Mouse (Mus musculus) G1E (cell line): ENCODE measurements around the gene Slc34a2. TPM values are rescaled to one million over a fixed set of nuclear protein-coding genes. Genes with fewer than 3 reads are reported as not detected.

ENCODE experiments used
- ATAC-seq: 2 replicates; pipeline ENCODE4 v1.8.0; 2016; ENCODE audit warnings: mild to moderate bottlenecking; ENCODE audit not compliant: insufficient number of reproducible peaks, poor library complexity, low FRiP score, severe bottlenecking; ENCODE audit errors: extremely low read depth
- DNase-seq: peaks from one replicate; pipeline ENCODE4 v3.0.0; 2012; ENCODE audit warnings: low spot score
- H3K27me3 ChIP-seq: 2 replicates; pipeline ENCODE4 v1.6.1; 2012; ENCODE audit warnings: mild to moderate bottlenecking, low read length, inconsistent platforms; ENCODE audit not compliant: insufficient read depth
- H3K36me3 ChIP-seq: replicated peaks from 2 replicates; pipeline ENCODE3; 2012; ENCODE audit warnings: mild to moderate bottlenecking, inconsistent platforms
- H3K4me1 ChIP-seq: 2 replicates; pipeline ENCODE4 v1.6.1; 2012; ENCODE audit warnings: low read depth, low read length, inconsistent platforms, mixed read lengths; ENCODE audit not compliant: insufficient read depth
- H3K4me3 ChIP-seq: 2 replicates; pipeline ENCODE4 v1.5.1; 2012; ENCODE audit warnings: low read depth, mild to moderate bottlenecking, inconsistent platforms, low read length, moderate library complexity, mixed read lengths
- H3K9me3 ChIP-seq: replicated peaks from 2 replicates; pipeline ENCODE4 v1.6.1; 2012; ENCODE audit warnings: inconsistent platforms
- CTCF ChIP-seq: IDR thresholded peaks from 2 replicates; pipeline ENCODE4 v1.5.1; 2012; ENCODE audit warnings: low read depth, low read length, inconsistent platforms, mixed read lengths
- GATA1 ChIP-seq: IDR thresholded peaks from 2 replicates; pipeline ENCODE4 v1.6.1; 2012; ENCODE audit warnings: borderline replicate concordance, low read length, inconsistent platforms, mixed read lengths
- GATA2 ChIP-seq: IDR thresholded peaks from 2 replicates; pipeline ENCODE4 v1.6.1; 2012; ENCODE audit warnings: low read depth, low read length, inconsistent platforms, borderline replicate concordance
- POLR2AphosphoS5 ChIP-seq: IDR thresholded peaks from 2 replicates; pipeline ENCODE4 v1.6.1; 2012; ENCODE audit warnings: low read depth, low read length, inconsistent platforms; ENCODE audit not compliant: insufficient replicate concordance
- TAL1 ChIP-seq: conservative IDR thresholded peaks from 2 replicates; pipeline ENCODE4 v1.6.1; 2012; ENCODE audit warnings: low read depth, low read length, inconsistent platforms, mixed read lengths
- polyA plus RNA-seq: library from polyadenylated mRNA; stranded (reverse); fragments of >175 nt; gene quantifications from 2 replicates; pipeline ENCODE4 v1.2.3, GENCODE M21; 2012
- total RNA-seq, 2 experiments: library from RNA; stranded (forward) in 1 of 2; stranded (reverse) in 1 of 2; fragments of 200-1000 nt in 1 of 2; fragments of >200 nt in 1 of 2; fragmentation: Nextera tagmentation in 1 of 2; gene quantifications; 2 replicates each; pipeline ENCODE4 v1.2.3; 2014 to 2017

The Slc34a2 gene
- total and polyA plus RNA-seq, 3 experiments, result 0.11 TPM; not detected in 2

DNA sequence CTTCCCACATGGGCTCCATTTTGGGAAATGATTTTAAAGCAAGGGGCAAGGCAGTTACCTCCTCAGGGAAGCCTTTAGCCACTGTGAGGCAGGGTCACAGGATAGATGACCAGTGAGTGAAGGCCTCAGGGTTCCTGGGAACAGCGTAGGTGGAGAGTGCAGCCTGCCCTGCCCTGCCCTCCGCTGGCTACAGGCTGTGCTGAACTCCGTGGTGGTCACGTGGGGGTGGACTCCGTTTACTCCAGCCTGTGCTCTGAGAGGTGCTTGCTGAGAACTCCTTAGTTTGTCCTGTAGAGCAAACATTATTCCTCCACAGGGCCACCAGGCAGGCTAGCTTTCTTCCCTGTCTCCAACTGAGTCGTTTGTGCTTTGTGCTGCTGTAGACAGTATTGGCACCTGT lies 10.1 kb downstream of the Slc34a2 start:
- Histone ChIP-seq H3K9me3 (peaks cover 16% of the 10 kb centered on the region), H3K36me3 (no peaks in the 10 kb centered on the region), H3K27me3 (no peaks in the 10 kb centered on the region), H3K4me3 (no peak overlapping the region), H3K4me1 (no peaks in the 10 kb centered on the region)
- no peak for DNase-seq
- TF ChIP-seq CTCF (no peak), GATA2 (no peak), POLR2AphosphoS5 (no peak), GATA1 (no peak), TAL1 (no peak)
- ATAC-seq, result no peak

DNA sequence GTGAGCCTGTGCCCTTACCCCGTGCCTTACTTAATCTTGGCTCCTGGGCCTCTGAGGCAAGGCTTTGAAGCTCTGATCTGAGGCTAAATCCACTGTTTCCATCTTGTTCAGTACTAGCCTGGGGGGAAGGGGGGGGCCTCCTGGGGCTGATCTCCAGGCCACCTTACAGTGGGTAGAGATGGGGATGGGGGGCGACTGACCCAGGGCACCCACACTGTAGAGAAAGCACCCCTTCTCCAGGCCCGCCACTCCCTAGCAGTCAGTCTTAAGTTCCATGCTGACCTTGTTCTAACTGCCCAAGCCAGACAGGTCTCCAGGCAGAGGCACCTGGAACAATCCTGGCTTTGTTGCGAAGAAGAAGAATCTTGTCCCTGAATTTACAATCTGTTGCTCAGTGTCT lies 10.7 kb downstream of the Slc34a2 start:
- peaks cover 20% of the 10 kb centered on the region for H3K9me3 ChIP-seq
- no peak overlapping the region for H3K4me3 ChIP-seq
- TF ChIP-seq TAL1 (no peak), GATA2 (no peak), CTCF (no peak), POLR2AphosphoS5 (no peak), GATA1 (no peak)
- H3K36me3 ChIP-seq, result no peaks in the 10 kb centered on the region
- DNase-seq, result no peak
- no peaks in the 10 kb centered on the region for H3K27me3 ChIP-seq
- no peaks in the 10 kb centered on the region for H3K4me1 ChIP-seq
- ATAC-seq, result no peak

DNA sequence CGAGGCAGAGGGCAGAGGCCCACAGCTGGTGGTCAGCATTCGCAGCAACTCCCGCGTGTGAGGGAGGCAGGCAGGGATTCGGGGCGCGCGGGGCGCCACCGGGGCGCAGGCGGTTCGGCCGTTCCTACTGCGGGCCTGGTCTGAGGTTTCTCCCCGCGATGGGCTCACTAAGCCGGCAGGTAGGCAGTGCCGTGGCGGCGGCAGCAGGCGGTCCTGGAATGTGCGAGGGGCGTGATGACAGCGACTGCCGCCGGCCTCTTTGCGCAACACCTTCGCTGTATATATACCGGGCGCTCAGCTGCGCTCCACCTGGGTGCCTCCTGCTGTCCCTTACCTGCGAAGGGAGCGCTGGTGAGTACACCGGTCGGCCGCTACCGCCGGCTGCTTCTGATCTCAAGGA lies 11.2 kb downstream of the Slc34a2 start:
- no peak for DNase-seq
- H3K4me1 ChIP-seq, result no peaks in the 10 kb centered on the region
- H3K9me3 ChIP-seq, result peaks cover 20% of the 10 kb centered on the region
- TF ChIP-seq TAL1 (no peak), GATA2 (no peak), POLR2AphosphoS5 (no peak), CTCF (no peak), GATA1 (no peak)
- H3K27me3 ChIP-seq, result no peaks in the 10 kb centered on the region
- ATAC-seq, result no peak
- H3K4me3 ChIP-seq, result no peak overlapping the region
- H3K36me3 ChIP-seq, result no peaks in the 10 kb centered on the region

DNA sequence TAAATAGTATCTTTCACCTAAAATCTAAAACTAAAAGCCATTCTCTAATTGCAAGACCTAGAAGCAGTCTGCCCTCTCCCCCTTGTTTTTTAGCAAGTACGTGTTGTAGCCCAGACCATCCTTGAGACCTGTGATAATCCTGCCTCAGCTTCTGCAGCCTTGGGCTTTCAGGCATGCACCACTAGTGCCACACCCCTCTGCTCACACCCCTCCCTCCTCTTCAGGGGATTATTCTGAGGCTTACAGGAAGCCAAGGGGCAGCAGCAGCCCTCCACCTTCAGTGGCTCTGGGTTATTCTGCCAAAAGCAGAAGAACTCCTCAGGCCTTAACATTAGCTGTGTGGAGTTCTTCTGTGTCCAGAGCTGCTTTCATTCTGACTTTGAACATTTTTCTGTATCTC lies 13.1 kb downstream of the Slc34a2 start:
- H3K4me1 ChIP-seq, result no peaks in the 10 kb centered on the region
- no peaks in the 10 kb centered on the region for H3K36me3 ChIP-seq
- no peak overlapping the region for H3K4me3 ChIP-seq
- DNase-seq (no peak), ATAC-seq (no peak)
- TF ChIP-seq GATA2 (no peak), GATA1 (no peak), CTCF (no peak), TAL1 (no peak), POLR2AphosphoS5 (no peak)
- no peaks in the 10 kb centered on the region for H3K27me3 ChIP-seq
- peaks cover 25% of the 10 kb centered on the region for H3K9me3 ChIP-seq

DNA sequence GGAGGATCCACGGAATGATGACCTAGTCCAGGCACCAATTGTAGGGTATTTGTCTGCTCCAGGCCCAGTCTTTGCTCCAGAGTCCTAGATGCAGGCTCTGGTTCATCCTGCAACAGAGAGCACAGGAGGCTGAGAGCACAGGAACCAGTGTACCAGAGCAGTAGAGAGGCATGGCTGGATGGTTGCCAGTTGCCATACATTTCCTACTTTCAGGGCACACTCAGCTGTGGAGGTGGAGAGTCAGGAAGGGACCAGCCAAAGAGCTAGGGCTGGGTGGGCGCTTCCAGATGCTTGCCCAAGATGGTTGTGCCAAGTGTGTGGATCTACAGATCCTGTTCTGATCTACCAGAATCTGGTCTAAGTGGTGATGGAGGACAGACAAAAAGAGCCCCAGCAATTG lies 15.4 kb downstream of the Slc34a2 start:
- no peak overlapping the region for H3K4me3 ChIP-seq
- ATAC-seq, result no peak
- no peaks in the 10 kb centered on the region for H3K27me3 ChIP-seq
- H3K9me3 ChIP-seq, result peaks cover 27% of the 10 kb centered on the region
- DNase-seq, result no peak
- no peak for TF ChIP-seq POLR2AphosphoS5
- TF ChIP-seq GATA2, result no peak
- no peak for TF ChIP-seq TAL1
- TF ChIP-seq CTCF, result no peak
- TF ChIP-seq GATA1, result no peak
- H3K36me3 ChIP-seq, result no peaks in the 10 kb centered on the region
- no peaks in the 10 kb centered on the region for H3K4me1 ChIP-seq

DNA sequence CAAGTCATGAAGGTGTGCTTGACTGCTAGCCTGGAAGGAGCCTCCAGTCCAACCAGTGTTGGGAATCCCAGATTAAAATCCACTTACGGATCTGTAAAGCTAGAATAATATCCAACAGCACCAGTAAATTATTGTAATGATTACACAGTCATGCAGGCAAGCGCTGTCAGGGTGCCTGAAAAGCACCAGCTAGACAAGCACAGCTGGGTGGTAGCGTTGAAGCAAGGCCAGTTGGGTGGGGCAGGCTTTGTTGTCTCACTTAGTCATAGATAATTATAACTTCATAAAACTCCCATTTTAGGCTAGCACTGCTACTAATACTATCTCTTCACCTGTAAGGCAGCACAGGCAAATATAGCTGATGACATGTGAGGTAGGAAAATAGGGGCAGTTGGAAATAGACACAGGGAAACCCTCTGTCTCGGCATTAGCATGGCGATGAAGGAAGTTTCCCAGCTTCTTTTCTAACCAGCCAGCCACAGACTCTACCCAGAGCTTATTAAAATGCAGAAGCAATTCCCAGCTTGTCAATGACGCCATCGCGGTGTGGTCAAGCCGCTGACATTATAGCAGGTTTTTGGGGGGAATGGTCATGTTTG lies 23.8 kb downstream of the Slc34a2 start:
- no peak for TF ChIP-seq GATA2
- TF ChIP-seq TAL1, result no peak
- no peak for TF ChIP-seq POLR2AphosphoS5
- TF ChIP-seq GATA1, result no peak
- no peak for TF ChIP-seq CTCF
- no peaks in the 10 kb centered on the region for H3K4me1 ChIP-seq
- H3K27me3 ChIP-seq, result no peaks in the 10 kb centered on the region
- DNase-seq, result no peak
- H3K36me3 ChIP-seq, result no peaks in the 10 kb centered on the region
- ATAC-seq, result no peak
- no peak overlapping the region for H3K4me3 ChIP-seq
- peaks cover 14% of the 10 kb centered on the region for H3K9me3 ChIP-seq

DNA sequence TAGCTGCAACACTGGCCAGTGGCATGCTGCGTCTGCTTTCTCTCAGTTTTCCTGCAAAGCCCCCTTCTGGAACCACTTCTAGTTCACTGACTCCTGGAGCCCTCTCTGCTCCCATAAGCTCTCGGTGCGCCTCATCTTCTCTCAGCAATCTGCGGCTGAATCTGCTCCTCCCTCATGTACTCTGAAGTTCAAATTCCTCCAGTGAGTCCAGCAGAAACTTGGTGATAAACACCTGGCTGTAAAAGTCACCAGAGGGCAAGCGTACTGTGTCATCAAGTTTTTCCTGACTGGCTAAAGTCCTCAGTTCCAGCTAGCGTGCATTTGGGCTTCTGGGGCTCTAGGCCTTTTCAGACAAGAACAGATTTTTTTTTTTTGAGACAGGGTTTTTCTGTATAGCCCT lies 36.7 kb downstream of the Slc34a2 start:
- Histone ChIP-seq H3K4me1 (no peaks in the 10 kb centered on the region), H3K36me3 (no peaks in the 10 kb centered on the region), H3K27me3 (no peaks in the 10 kb centered on the region), H3K9me3 (peaks cover 5% of the 10 kb centered on the region; the same call in 1 of the 2 replicates), H3K4me3 (no peak overlapping the region)
- DNase-seq (no peak), ATAC-seq (no peak)
- TF ChIP-seq GATA2 (no peak), POLR2AphosphoS5 (no peak), CTCF (no peak), GATA1 (no peak)
